Mouse (Mus musculus): ENCODE measurements at regions not wholly inside any gene's neighbourhood (a gene's known extent, or its start where the extent isn't known, plus 50 kb on each side); places are given as distances from the start of the nearest gene placed in this dataset.

- H3K36me3 ChIP-seq: 0 out of 2 replicates have a peak, but pooled peaks cover 3% of the 10 kb centered on the region
- H3K9me3 ChIP-seq (replicated peaks): no peaks in the 10 kb centered on the region
- H3K4me3 ChIP-seq: no peak overlapping the region
- DNase-seq (ENCODE audit: low spot score): no peak
- peaks cover 11% of the 10 kb centered on the region for H3K4me1 ChIP-seq
- no peak overlapping the region for H3K27ac ChIP-seq
- 80% methylated on average over 6 of the region's 6 CpGs for WGBS
- no peaks in the 10 kb centered on the region for H3K27me3 ChIP-seq (ENCODE audit: low read depth, poor library complexity, severe bottlenecking)
Observed at GRCm38 (mm10) chr17:3248875-3249274, 77.5 kb upstream of the Tiam2 start.

GRCm38 (mm10) chr17:3249320-3249719 lies 77.1 kb upstream of the Tiam2 start:
- Histone ChIP-seq H3K27ac (no peak overlapping the region), H3K4me3 (no peak overlapping the region), H3K4me1 (peaks cover 11% of the 10 kb centered on the region), H3K9me3 (replicated peaks) (no peaks in the 10 kb centered on the region), H3K36me3 (0 out of 2 replicates have a peak, but pooled peaks cover 3% of the 10 kb centered on the region), H3K27me3 (ENCODE audit: low read depth, poor library complexity, severe bottlenecking) (no peaks in the 10 kb centered on the region)
- no peak for DNase-seq (ENCODE audit: low spot score)
- 85% methylated on average over 7 of the region's 7 CpGs for WGBS

- Histone ChIP-seq H3K4me3 (no peak overlapping the region), H3K27ac (no peak overlapping the region), H3K4me1 (peaks cover 5% of the 10 kb centered on the region), H3K27me3 (ENCODE audit: low read depth, poor library complexity, severe bottlenecking) (no peaks in the 10 kb centered on the region), H3K36me3 (0 out of 2 replicates have a peak, but pooled peaks cover 3% of the 10 kb centered on the region), H3K9me3 (replicated peaks) (no peaks in the 10 kb centered on the region)
- 91% methylated on average over 4 of the region's 4 CpGs for WGBS
- DNase-seq (ENCODE audit: low spot score): no peak
Observed at GRCm38 (mm10) chr17:3251176-3251575, 75.2 kb upstream of the Tiam2 start.

GRCm38 (mm10) chr17:3251966-3252365 lies 74.4 kb upstream of the Tiam2 start:
- no peaks in the 10 kb centered on the region for H3K4me1 ChIP-seq
- H3K9me3 ChIP-seq (replicated peaks): no peaks in the 10 kb centered on the region
- WGBS: 94% methylated on average over 5 of the region's 5 CpGs
- H3K4me3 ChIP-seq: no peak overlapping the region
- DNase-seq (ENCODE audit: low spot score): no peak
- no peak overlapping the region for H3K27ac ChIP-seq
- H3K27me3 ChIP-seq (ENCODE audit: low read depth, poor library complexity, severe bottlenecking): no peaks in the 10 kb centered on the region
- peaks cover 7% of the 10 kb centered on the region; the same call in 1 of the 2 replicates for H3K36me3 ChIP-seq

GRCm38 (mm10) chr17:3253508-3254176 lies 72.7 kb upstream of the Tiam2 start:
- Histone ChIP-seq H3K4me3 (no peak overlapping the region), H3K36me3 (peaks cover 7% of the 10 kb centered on the region; the same call in 1 of the 2 replicates), H3K4me1 (no peaks in the 10 kb centered on the region), H3K9me3 (replicated peaks) (no peaks in the 10 kb centered on the region), H3K27me3 (ENCODE audit: low read depth, poor library complexity, severe bottlenecking) (no peaks in the 10 kb centered on the region), H3K27ac (no peak overlapping the region)
- WGBS: 91% methylated on average over 10 of the region's 10 CpGs
- no peak for DNase-seq (ENCODE audit: low spot score)

- Histone ChIP-seq H3K36me3 (peaks cover 7% of the 10 kb centered on the region; the same call in 1 of the 2 replicates), H3K4me1 (no peaks in the 10 kb centered on the region), H3K4me3 (no peak overlapping the region), H3K27me3 (ENCODE audit: low read depth, poor library complexity, severe bottlenecking) (no peaks in the 10 kb centered on the region), H3K9me3 (replicated peaks) (no peaks in the 10 kb centered on the region), H3K27ac (no peak overlapping the region)
- WGBS: 94% methylated on average over 7 of the region's 7 CpGs
- no peak for DNase-seq (ENCODE audit: low spot score)
Observed at GRCm38 (mm10) chr17:3256765-3257164, 69.6 kb upstream of the Tiam2 start.

GRCm38 (mm10) chr17:3258811-3259510 lies 67.4 kb upstream of the Tiam2 start:
- Histone ChIP-seq H3K36me3 (peaks cover 4% of the 10 kb centered on the region; the same call in 1 of the 2 replicates), H3K27ac (no peak overlapping the region), H3K9me3 (replicated peaks) (no peaks in the 10 kb centered on the region), H3K4me1 (no peaks in the 10 kb centered on the region; the same call in 1 of the 2 replicates), H3K27me3 (ENCODE audit: low read depth, poor library complexity, severe bottlenecking) (no peaks in the 10 kb centered on the region), H3K4me3 (no peak overlapping the region)
- no peak for DNase-seq (ENCODE audit: low spot score)
- WGBS: 85% methylated on average over 9 of the region's 9 CpGs

- 93% methylated on average over 11 of the region's 11 CpGs for WGBS
- H3K4me3 ChIP-seq: no peak overlapping the region
- H3K27me3 ChIP-seq (ENCODE audit: low read depth, poor library complexity, severe bottlenecking): no peaks in the 10 kb centered on the region
Observed at GRCm38 (mm10) chr17:3260796-3261195, 65.6 kb upstream of the Tiam2 start.

GRCm38 (mm10) chr17:3273108-3274091 lies 53.0 kb upstream of the Tiam2 start:
- no peaks in the 10 kb centered on the region for H3K36me3 ChIP-seq
- peaks cover 26% of the 10 kb centered on the region for H3K4me1 ChIP-seq
- 44% methylated on average over 22 of the region's 22 CpGs for WGBS
- H3K9me3 ChIP-seq (replicated peaks): no peaks in the 10 kb centered on the region
- no peaks in the 10 kb centered on the region for H3K27me3 ChIP-seq (ENCODE audit: low read depth, poor library complexity, severe bottlenecking)
- H3K27ac ChIP-seq: no peak overlapping the region
- H3K4me3 ChIP-seq: no peak overlapping the region
- DNase-seq (ENCODE audit: low spot score): peak; percentile 87

More at GRCm38 (mm10) chr17:3260796-3261195, 65.6 kb upstream of the Tiam2 start:
- Histone ChIP-seq H3K4me1 (no peaks in the 10 kb centered on the region; the same call in 1 of the 2 replicates), H3K9me3 (replicated peaks) (no peaks in the 10 kb centered on the region), H3K27ac (no peak overlapping the region), H3K36me3 (peaks cover 4% of the 10 kb centered on the region; the same call in 1 of the 2 replicates)
- no peak for DNase-seq (ENCODE audit: low spot score)

GRCm38 (mm10) chr17:3274449-3275285 lies 51.7 kb upstream of the Tiam2 start:
- no peaks in the 10 kb centered on the region for H3K36me3 ChIP-seq
- H3K27me3 ChIP-seq (ENCODE audit: low read depth, poor library complexity, severe bottlenecking): no peaks in the 10 kb centered on the region
- H3K27ac ChIP-seq: peak overlapping the region; percentile 71
- no peaks in the 10 kb centered on the region for H3K9me3 ChIP-seq (replicated peaks)
- 7% methylated on average over 14 of the region's 14 CpGs for WGBS
- peaks cover 31% of the 10 kb centered on the region for H3K4me1 ChIP-seq
- H3K4me3 ChIP-seq: no peak overlapping the region
- peak; percentile 63 for DNase-seq (ENCODE audit: low spot score)

Data from limb, embryonic 10.5 days (tissue).